Mouse (Mus musculus) megakaryocyte, embryonic 14.5 days (primary cell): ENCODE measurements around the gene Tvp23a. TPM values are rescaled to one million over a fixed set of nuclear protein-coding genes. Genes with fewer than 3 reads are reported as not detected.

Source experiments
- H3K27me3 ChIP-seq: replicated peaks from 2 replicates; pipeline ENCODE3; 2012; ENCODE audit warnings: inconsistent platforms
- H3K36me3 ChIP-seq: replicated peaks from 2 replicates; pipeline ENCODE3; 2012; ENCODE audit warnings: low read length, inconsistent platforms, mixed read lengths
- H3K4me1 ChIP-seq: 2 replicates; pipeline ENCODE4 v1.6.1; 2012; ENCODE audit warnings: inconsistent platforms
- H3K4me3 ChIP-seq: replicated peaks from 2 replicates; pipeline ENCODE3; 2012; ENCODE audit warnings: moderate library complexity, mild to moderate bottlenecking, inconsistent platforms
- H3K9me3 ChIP-seq: 2 replicates; pipeline ENCODE4 v1.6.1; 2012; ENCODE audit warnings: inconsistent platforms
- FLI1 ChIP-seq: IDR thresholded peaks from 2 replicates; pipeline ENCODE4 v1.6.1; 2012; ENCODE audit warnings: low read length, inconsistent platforms, mixed read lengths
- GATA1 ChIP-seq: IDR thresholded peaks from 3 replicates; pipeline ENCODE4 v1.6.1; 2012; ENCODE audit warnings: mixed read lengths, low read length, inconsistent platforms, borderline replicate concordance
- polyA plus RNA-seq: library from polyadenylated mRNA; stranded (reverse); fragments of >175 nt; gene quantifications from 2 replicates; pipeline ENCODE4 v1.2.3, GENCODE M21; 2012; ENCODE audit warnings: low replicate concordance; ENCODE audit not compliant: insufficient read depth

The Tvp23a gene
- polyA plus RNA-seq = not detected in 2 replicates

- H3K4me1 ChIP-seq = peaks cover 4% of the 10 kb centered on the region
Observed at GRCm38 (mm10) chr16:10447264-10447594, at the start of gene Tvp23a. Tvp23a (minus strand) TSS chr16:10447362.

DNA sequence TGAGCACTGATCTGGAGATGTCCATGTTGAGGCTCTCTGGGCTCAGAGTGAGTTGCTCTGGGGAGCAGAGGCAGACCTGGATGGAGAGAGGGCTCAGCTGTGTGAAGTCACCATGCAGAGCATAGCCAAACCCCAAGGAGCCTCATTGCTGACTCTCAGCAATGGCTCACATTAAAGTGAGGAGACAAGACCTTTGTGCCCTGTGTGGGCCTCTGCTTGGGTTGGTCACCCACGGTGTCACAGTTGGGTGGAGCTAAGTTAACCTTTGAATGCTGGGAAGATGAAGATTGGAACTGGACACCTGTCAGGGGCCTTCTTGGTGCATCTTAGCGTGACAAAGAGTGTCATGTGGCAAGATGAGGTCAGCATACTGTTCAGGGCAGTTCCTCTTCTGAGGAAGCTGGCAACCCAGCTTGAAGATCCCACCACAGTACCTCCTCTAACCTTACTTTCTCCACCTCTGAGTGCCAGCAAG, 48.7 kb upstream of the Tvp23a start:
- no peaks in the 10 kb centered on the region for H3K36me3 ChIP-seq
- no peak overlapping the region for H3K4me3 ChIP-seq
- TF ChIP-seq FLI1 (no peak), GATA1 (no peak)
- no peaks in the 10 kb centered on the region for H3K4me1 ChIP-seq
- H3K27me3 ChIP-seq = peaks cover 23% of the 10 kb centered on the region
- no peaks in the 10 kb centered on the region for H3K9me3 ChIP-seq

More at GRCm38 (mm10) chr16:10447264-10447594, at the start of gene Tvp23a:
- H3K27me3 ChIP-seq = peaks cover 20% of the 10 kb centered on the region
- H3K36me3 ChIP-seq = no peaks in the 10 kb centered on the region
- no peaks in the 10 kb centered on the region for H3K9me3 ChIP-seq
- H3K4me3 ChIP-seq = no peak within 1 kb of the TSS
- TF ChIP-seq GATA1 (no peak), FLI1 (no peak)

DNA sequence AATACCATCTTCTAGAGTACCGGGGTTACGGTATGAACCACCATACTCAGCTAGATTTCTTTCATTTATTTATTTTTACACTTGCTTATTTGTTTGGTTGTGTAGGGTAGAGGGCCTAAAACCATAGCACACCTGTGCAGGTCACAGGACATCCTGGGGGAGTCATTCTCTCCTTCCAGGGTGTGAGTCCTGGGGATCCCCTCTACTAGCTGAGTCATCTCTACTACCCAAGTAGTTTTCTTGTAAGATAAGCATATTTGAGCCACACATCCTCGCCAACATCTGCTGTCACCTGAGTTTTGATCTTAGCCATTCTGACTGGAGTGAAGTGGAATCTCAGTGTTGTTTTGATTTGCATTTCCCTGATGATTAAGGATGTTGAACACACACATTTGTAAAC, 45.4 kb upstream of the Tvp23a start:
- H3K4me1 ChIP-seq = peaks cover 8% of the 10 kb centered on the region
- no peaks in the 10 kb centered on the region for H3K9me3 ChIP-seq
- H3K27me3 ChIP-seq = peaks cover 45% of the 10 kb centered on the region
- no peaks in the 10 kb centered on the region for H3K36me3 ChIP-seq
- no peak for TF ChIP-seq GATA1
- TF ChIP-seq FLI1 = no peak
- no peak overlapping the region for H3K4me3 ChIP-seq

- no peaks in the 10 kb centered on the region for H3K36me3 ChIP-seq
- TF ChIP-seq GATA1 (no peak), FLI1 (no peak)
- no peaks in the 10 kb centered on the region for H3K9me3 ChIP-seq
- peaks cover 8% of the 10 kb centered on the region for H3K4me1 ChIP-seq
- H3K4me3 ChIP-seq = no peak overlapping the region
- peaks cover 46% of the 10 kb centered on the region for H3K27me3 ChIP-seq
Observed at GRCm38 (mm10) chr16:10491716-10492115, 44.6 kb upstream of the Tvp23a start.

DNA sequence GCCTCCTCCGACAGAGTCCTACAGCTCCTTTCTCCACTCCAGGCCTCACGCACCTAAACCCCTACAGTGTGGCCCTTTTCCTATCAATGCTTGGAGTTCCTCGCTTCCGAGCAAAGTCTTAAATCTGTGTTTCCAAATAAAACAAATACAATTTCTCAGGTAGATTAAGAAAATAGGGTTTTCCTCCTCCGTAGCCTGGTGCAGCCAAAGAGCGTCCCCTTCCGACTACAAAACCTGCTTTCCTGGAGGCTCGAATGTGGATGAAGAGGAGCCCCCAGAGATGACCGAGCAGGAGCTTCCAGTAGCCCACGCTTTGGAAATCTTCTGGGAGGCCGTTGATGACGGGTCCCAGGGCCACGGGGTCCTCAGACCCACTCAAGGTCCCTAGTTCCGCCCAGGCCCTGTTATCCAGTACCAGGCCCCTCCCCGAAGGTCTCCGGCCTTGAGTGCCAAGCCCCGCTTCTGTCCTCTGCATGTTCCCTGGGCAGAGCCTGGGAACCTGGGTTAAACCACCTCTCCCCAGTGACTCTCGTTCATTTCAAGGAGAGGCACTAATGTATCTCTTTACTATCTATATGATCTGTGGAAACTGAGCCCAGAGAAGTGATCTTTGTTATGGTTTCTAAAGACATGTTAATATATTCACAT, 43.5 kb upstream of the Tvp23a start:
- H3K4me3 ChIP-seq = no peak overlapping the region
- H3K36me3 ChIP-seq = no peaks in the 10 kb centered on the region
- TF ChIP-seq GATA1 (no peak), FLI1 (no peak)
- peaks cover 8% of the 10 kb centered on the region for H3K4me1 ChIP-seq
- H3K9me3 ChIP-seq = no peaks in the 10 kb centered on the region
- H3K27me3 ChIP-seq = peaks cover 46% of the 10 kb centered on the region

DNA sequence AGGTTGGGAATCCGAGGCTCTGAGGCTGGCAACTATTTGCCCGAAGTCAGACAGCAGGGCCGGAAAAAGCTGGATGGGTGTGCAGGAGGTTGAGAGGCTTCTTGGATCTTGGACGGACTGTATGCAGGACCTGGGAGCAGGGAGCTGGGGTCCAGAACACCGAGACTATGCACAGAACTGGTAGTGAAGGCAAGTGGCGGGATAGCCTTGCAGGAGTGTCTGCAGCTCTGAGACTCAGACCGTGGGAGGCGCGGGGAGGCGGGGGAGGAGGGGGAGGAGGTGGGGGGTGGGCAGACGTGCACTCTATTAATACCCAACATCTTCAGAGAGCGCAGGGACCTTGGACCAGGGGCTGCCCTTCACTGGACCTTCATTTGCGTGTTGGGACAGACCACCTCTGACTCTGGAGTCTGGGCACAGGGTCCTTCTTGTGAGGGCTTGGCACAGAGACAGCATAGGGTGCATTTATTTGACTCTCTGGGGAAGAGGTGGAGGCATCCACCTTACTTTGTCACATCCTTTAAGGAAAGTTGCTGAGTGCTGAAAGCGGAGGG, 42.8 kb upstream of the Tvp23a start:
- Histone ChIP-seq H3K9me3 (no peaks in the 10 kb centered on the region), H3K4me1 (peaks cover 8% of the 10 kb centered on the region), H3K27me3 (peaks cover 46% of the 10 kb centered on the region), H3K4me3 (peak overlapping the region; percentile 80), H3K36me3 (no peaks in the 10 kb centered on the region)
- TF ChIP-seq FLI1 (no peak), GATA1 (no peak)

DNA sequence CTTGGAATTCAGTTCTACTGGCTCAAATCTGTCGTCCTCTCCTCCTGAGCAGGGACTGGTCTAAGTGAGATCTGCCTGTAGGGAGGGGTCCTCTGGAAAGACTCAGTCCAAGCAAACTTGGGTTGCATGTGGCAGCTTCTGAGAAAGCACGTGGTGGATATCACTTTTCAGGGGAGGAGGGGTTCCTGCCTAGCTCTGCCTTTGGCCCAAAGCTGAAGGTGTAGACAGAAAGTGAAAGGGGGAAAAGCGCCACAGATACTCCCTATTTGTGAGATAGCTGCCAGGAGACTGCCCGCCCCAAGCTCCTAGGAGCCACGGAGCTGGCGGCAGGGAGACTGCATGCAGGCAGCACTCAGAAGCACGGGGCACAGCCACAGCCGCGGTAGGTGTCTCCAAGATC, 42.3 kb upstream of the Tvp23a start:
- Histone ChIP-seq H3K36me3 (no peaks in the 10 kb centered on the region), H3K4me1 (peaks cover 8% of the 10 kb centered on the region), H3K27me3 (peaks cover 48% of the 10 kb centered on the region), H3K4me3 (peak overlapping the region; percentile 80), H3K9me3 (no peaks in the 10 kb centered on the region)
- no peak for TF ChIP-seq GATA1
- no peak for TF ChIP-seq FLI1

DNA sequence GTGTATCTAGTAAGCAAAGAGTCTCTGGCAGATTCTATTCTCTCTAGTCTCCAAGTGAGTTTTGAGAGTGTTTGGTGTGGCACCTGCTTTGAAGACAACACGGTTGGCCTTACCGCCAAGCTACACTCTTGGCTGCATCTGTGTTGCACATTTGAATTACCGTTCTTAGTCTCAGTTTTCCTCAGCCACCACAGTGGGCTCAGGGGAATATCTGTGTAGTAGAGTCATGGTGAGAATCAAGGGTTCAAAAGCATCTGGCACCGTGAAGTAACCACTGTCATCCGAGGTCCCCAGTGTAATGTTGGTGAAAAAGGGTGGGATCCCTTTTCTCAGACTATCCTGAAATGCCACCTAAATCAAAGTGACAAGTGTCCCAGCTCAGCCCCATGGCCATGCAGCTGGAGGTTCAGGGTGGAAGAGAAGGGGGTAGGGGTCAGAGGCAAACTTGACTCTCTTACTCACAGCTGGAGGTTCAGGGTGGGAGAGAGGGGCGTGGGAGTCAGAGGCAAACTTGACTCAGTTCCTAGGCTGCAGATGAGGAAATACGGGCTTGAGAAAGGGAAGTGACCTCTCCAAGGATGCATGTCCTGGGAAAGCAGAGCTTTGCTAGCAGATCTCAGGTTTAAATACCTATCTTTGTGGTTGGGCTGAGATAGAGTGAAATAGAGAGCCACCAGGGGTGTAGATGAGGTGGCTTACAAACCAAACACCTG, 41.8 kb upstream of the Tvp23a start:
- Histone ChIP-seq H3K9me3 (no peaks in the 10 kb centered on the region), H3K27me3 (peaks cover 46% of the 10 kb centered on the region), H3K4me3 (no peak overlapping the region), H3K36me3 (no peaks in the 10 kb centered on the region), H3K4me1 (peaks cover 8% of the 10 kb centered on the region)
- TF ChIP-seq FLI1 (no peak), GATA1 (no peak)

- Histone ChIP-seq H3K9me3 (no peaks in the 10 kb centered on the region), H3K36me3 (no peaks in the 10 kb centered on the region), H3K4me1 (peaks cover 8% of the 10 kb centered on the region), H3K4me3 (no peak overlapping the region), H3K27me3 (peaks cover 47% of the 10 kb centered on the region)
- TF ChIP-seq FLI1 (no peak), GATA1 (no peak)
Observed at GRCm38 (mm10) chr16:10487895-10488493, 40.8 kb upstream of the Tvp23a start.
